Mouse (Mus musculus) forebrain, embryonic 16.5 days (tissue): ENCODE data around the gene Ptprn2. TPM values are rescaled to one million over a fixed set of nuclear protein-coding genes. Genes with fewer than 3 reads are reported as not detected.

Experiments used
- ATAC-seq: fragments of 200-750 bp; cut with Nextera tagmentation; 2 replicates; pipeline ENCODE4 v1.8.0; 2017; ENCODE audit warnings: mild to moderate bottlenecking, moderate library complexity
- H3K27ac ChIP-seq: fragments of 300-500 bp; sonication (generic); 2 replicates; pipeline ENCODE4 v1.5.1; 2014; ENCODE audit warnings: low read length, control low read depth
- H3K27me3 ChIP-seq: fragments of 300-500 bp; sonication (generic); replicated peaks from 2 replicates; pipeline ENCODE4 v1.6.1; 2014; ENCODE audit warnings: low read length; ENCODE audit not compliant: control insufficient read depth, insufficient read depth
- H3K36me3 ChIP-seq: fragments of 300-500 bp; sonication (generic); 2 replicates; pipeline ENCODE4 v1.6.1; 2014; ENCODE audit not compliant: control insufficient read depth, insufficient read depth
- H3K4me1 ChIP-seq: fragments of 300-500 bp; sonication (generic); replicated peaks from 2 replicates; pipeline ENCODE4 v1.6.1; 2014; ENCODE audit warnings: low read length; ENCODE audit not compliant: control insufficient read depth, insufficient read depth
- H3K4me2 ChIP-seq: fragments of 300-500 bp; sonication (generic); 2 replicates; pipeline ENCODE4 v1.6.1; 2014; ENCODE audit warnings: mild to moderate bottlenecking, low read length, control low read depth
- H3K4me3 ChIP-seq: fragments of 300-500 bp; sonication (generic); replicated peaks from 2 replicates; pipeline ENCODE4 v1.5.1; 2014; ENCODE audit warnings: mild to moderate bottlenecking, low read length, control low read depth
- H3K9ac ChIP-seq: fragments of 300-500 bp; sonication (generic); replicated peaks from 2 replicates; pipeline ENCODE4 v1.6.1; 2014; ENCODE audit warnings: low read depth, low read length, control low read depth
- H3K9me3 ChIP-seq: fragments of 300-500 bp; sonication (generic); 2 replicates; pipeline ENCODE4 v1.6.1; 2016; ENCODE audit warnings: low read length; ENCODE audit not compliant: control insufficient read depth
- WGBS: fragments of 180-500 bp; shearing (Covaris S2); extraction: QIAGEN DNeasy Blood & Tissue Kit; methylation state at CpG from one replicate; pipeline ENCODE4 v1.1.7; 2014; 5-methylcytosine and 5-hydroxymethylcytosine counted together
- polyA plus RNA-seq: library from polyadenylated mRNA; unstranded; fragments of >200 nt; fragmentation: Nextera tagmentation; extraction: Ambion mirVana; gene quantifications from 2 replicates; pipeline ENCODE4 v1.2.1, GENCODE M21; 2015

Ptprn2 gene
- polyA plus RNA-seq, 1 experiment from 2014 or later = 11.5 TPM

GRCm38 (mm10) chr12:116919691-116920526 lies 434.4 kb downstream of the Ptprn2 start:
- 0 out of 2 replicates have a peak overlapping the region, but pooled peaks have one; percentile 8 for H3K9ac ChIP-seq
- no peaks in the 10 kb centered on the region for H3K36me3 ChIP-seq
- peak; percentile 92 for ATAC-seq
- no peak overlapping the region for H3K4me3 ChIP-seq
- H3K27ac ChIP-seq = peak overlapping the region; percentile 91
- peaks cover 22% of the 10 kb centered on the region for H3K4me1 ChIP-seq
- no peaks in the 10 kb centered on the region for H3K27me3 ChIP-seq
- H3K4me2 ChIP-seq = peak overlapping the region; percentile 26
- WGBS = 8% methylated on average over 22 of the region's 22 CpGs
- no peaks in the 10 kb centered on the region for H3K9me3 ChIP-seq

DNA sequence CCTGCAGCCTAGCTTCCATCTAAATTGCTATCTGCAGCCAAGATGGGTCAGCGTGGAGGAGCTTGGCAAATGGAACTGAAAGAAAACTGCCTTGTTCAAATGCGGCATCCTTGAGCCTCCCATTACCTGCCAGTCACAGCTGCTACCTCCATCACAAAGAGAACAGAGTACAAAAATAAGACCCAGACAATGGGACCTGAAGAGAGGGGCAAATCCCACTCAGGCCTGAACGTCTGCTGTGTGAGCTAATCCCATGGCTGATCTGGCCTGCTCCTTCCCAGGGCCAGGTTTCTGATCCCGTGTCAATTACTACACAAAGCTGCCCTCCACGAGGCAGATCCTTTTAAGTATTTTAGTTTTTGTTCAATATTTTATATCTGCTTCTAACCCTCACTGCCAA lies 441.6 kb downstream of the Ptprn2 start:
- Histone ChIP-seq H3K27me3 (0 out of 2 replicates have a peak, but pooled peaks cover 6% of the 10 kb centered on the region), H3K4me2 (no peak overlapping the region), H3K27ac (peak overlapping the region; percentile 26; the same call in 1 of the 2 replicates), H3K9me3 (no peaks in the 10 kb centered on the region), H3K4me1 (peaks cover 14% of the 10 kb centered on the region; the same call in 1 of the 2 replicates), H3K4me3 (no peak overlapping the region), H3K9ac (no peak overlapping the region), H3K36me3 (no peaks in the 10 kb centered on the region)
- 15% methylated on average over 5 of the region's 5 CpGs for WGBS
- ATAC-seq = peak; percentile 51

- H3K4me2 ChIP-seq = no peak overlapping the region
- peak; percentile 32 for ATAC-seq
- no peaks in the 10 kb centered on the region for H3K9me3 ChIP-seq
- H3K27me3 ChIP-seq = peaks cover 6% of the 10 kb centered on the region; the same call in 1 of the 2 replicates
- H3K4me1 ChIP-seq = peaks cover 14% of the 10 kb centered on the region; the same call in 1 of the 2 replicates
- 90% methylated on average over 1 of the region's 1 CpGs for WGBS
- H3K9ac ChIP-seq = no peak overlapping the region
- peak overlapping the region; percentile 26; the same call in 1 of the 2 replicates for H3K27ac ChIP-seq
- no peaks in the 10 kb centered on the region for H3K36me3 ChIP-seq
- H3K4me3 ChIP-seq = no peak overlapping the region
Measured at GRCm38 (mm10) chr12:116927516-116927915, 442.0 kb downstream of the Ptprn2 start.

DNA sequence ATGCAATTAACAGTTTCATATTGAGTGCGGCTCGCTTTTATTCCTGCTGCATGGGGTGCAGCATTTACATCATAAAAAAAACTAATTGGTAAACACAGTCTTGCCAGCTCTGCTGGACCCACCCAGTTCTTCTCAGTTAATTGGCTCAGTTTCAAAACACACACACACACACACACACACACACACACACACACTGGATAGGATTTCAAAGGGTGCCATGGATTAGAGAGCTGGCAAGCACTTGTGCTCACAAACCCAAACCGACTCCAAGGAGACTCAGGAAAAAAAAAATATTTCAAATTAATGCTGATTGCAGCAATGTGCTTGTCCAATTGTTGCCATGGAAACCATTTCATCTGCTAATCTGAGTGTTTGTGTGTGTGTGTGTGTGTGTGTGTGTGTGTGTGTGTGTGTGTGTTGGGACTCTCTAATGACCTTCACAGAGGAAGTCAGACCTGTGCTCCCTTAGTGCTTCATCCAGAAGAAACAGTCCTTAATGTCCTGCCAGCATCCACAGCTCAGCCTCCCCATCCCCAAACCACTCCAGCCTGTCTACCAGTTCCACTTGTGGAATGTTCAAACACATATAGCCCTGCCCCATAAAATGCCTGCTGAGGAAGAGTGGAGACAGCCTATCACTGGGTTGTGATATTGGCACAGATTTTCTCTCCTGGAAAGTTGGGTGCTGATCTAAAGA lies 452.8 kb downstream of the Ptprn2 start:
- Histone ChIP-seq H3K27ac (no peak overlapping the region), H3K9me3 (no peaks in the 10 kb centered on the region), H3K27me3 (peaks cover 13% of the 10 kb centered on the region), H3K4me3 (no peak overlapping the region), H3K4me1 (peaks cover 17% of the 10 kb centered on the region), H3K9ac (no peak overlapping the region), H3K36me3 (no peaks in the 10 kb centered on the region), H3K4me2 (no peak overlapping the region)
- peak; percentile 91 for ATAC-seq
- 4% methylated on average over 3 of the region's 3 CpGs for WGBS

DNA sequence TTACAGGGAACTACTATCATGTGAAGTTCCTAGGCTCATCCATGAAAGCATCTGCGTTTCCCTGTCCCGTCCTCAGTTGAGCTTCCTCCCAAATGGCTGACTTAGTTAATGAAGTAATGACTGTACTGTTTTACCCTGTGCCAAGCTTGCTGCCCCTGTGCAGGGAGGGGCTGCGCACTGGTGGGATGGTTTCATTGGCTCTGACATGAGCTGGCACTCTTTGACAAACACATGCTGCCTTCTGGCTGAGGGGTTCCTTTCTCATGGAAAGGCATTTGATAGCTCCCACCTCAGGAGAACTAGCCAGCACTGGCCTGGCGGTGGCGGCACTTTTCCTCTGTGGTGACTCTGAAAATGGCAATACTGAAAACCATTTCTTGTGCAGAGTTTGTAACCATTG lies 458.4 kb downstream of the Ptprn2 start:
- Histone ChIP-seq H3K4me3 (no peak overlapping the region), H3K9me3 (no peaks in the 10 kb centered on the region), H3K36me3 (no peaks in the 10 kb centered on the region), H3K27ac (no peak overlapping the region), H3K9ac (no peak overlapping the region), H3K4me2 (no peak overlapping the region), H3K27me3 (0 out of 2 replicates have a peak, but pooled peaks cover under 1% of the 10 kb centered on the region), H3K4me1 (no peaks in the 10 kb centered on the region)
- WGBS = 55% methylated on average over 5 of the region's 5 CpGs
- peak; percentile 71; the same call in 1 of the 2 replicates for ATAC-seq

GRCm38 (mm10) chr12:116948151-116948928 lies 462.8 kb downstream of the Ptprn2 start:
- peak; percentile 41 for ATAC-seq

DNA sequence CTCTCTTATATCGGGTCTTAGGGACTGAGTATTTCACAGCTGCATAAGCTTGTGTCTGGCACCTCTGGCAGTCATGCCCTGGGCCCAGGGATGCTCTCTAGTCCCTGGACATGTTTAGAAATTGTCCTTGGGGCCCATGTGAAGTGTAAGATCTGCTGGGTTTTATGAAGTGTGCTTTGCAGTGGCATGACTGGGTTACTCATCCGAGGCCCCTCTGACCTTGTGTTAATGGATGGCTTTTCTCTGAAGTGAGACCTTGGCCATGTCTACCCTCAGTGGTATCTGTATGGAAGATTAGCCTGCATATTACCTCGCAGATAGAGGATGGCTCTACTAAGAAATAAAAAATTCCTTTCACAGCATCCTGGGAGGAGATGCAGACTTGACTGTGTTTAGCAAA lies 464.2 kb downstream of the Ptprn2 start:
- no peak overlapping the region for H3K4me3 ChIP-seq
- H3K9me3 ChIP-seq = no peaks in the 10 kb centered on the region
- H3K27ac ChIP-seq = no peak overlapping the region
- 0 out of 2 replicates have a peak, but pooled peaks cover 2% of the 10 kb centered on the region for H3K27me3 ChIP-seq
- no peak overlapping the region for H3K9ac ChIP-seq
- H3K36me3 ChIP-seq = no peaks in the 10 kb centered on the region
- H3K4me2 ChIP-seq = no peak overlapping the region
- ATAC-seq = no peak
- peaks cover 3% of the 10 kb centered on the region; the same call in 1 of the 2 replicates for H3K4me1 ChIP-seq
- WGBS = 85% methylated on average over 3 of the region's 3 CpGs

More at GRCm38 (mm10) chr12:116948151-116948928, 462.8 kb downstream of the Ptprn2 start:
- no peaks in the 10 kb centered on the region for H3K36me3 ChIP-seq
- peak overlapping the region; percentile 27 for H3K27ac ChIP-seq
- H3K4me3 ChIP-seq = no peak overlapping the region
- no peak overlapping the region for H3K4me2 ChIP-seq
- H3K4me1 ChIP-seq = peaks cover 3% of the 10 kb centered on the region; the same call in 1 of the 2 replicates
- 43% methylated on average over 2 of the region's 4 CpGs for WGBS
- H3K9me3 ChIP-seq = no peaks in the 10 kb centered on the region
- no peak overlapping the region for H3K9ac ChIP-seq
- 0 out of 2 replicates have a peak, but pooled peaks cover 2% of the 10 kb centered on the region for H3K27me3 ChIP-seq

GRCm38 (mm10) chr12:116952452-116953205 lies 467.1 kb downstream of the Ptprn2 start:
- Histone ChIP-seq H3K9me3 (no peaks in the 10 kb centered on the region), H3K27me3 (0 out of 2 replicates have a peak, but pooled peaks cover 2% of the 10 kb centered on the region), H3K9ac (no peak overlapping the region), H3K4me2 (no peak overlapping the region), H3K36me3 (no peaks in the 10 kb centered on the region), H3K4me1 (peaks cover 3% of the 10 kb centered on the region; the same call in 1 of the 2 replicates), H3K27ac (no peak overlapping the region), H3K4me3 (no peak overlapping the region)
- ATAC-seq = peak; percentile 49
- WGBS = 71% methylated on average over 13 of the region's 13 CpGs
